Mouse (Mus musculus): ENCODE results near the gene Vwa8. TPM values are rescaled to one million over a fixed set of nuclear protein-coding genes. Genes with fewer than 3 reads are reported as not detected.
A peak's percentile ranks its signal among the peaks of the same experiment; 100 is the strongest.

Gene Vwa8
- total RNA-seq, 2 experiments from 2014 or later = 29.4 to 31.0 TPM

DNA sequence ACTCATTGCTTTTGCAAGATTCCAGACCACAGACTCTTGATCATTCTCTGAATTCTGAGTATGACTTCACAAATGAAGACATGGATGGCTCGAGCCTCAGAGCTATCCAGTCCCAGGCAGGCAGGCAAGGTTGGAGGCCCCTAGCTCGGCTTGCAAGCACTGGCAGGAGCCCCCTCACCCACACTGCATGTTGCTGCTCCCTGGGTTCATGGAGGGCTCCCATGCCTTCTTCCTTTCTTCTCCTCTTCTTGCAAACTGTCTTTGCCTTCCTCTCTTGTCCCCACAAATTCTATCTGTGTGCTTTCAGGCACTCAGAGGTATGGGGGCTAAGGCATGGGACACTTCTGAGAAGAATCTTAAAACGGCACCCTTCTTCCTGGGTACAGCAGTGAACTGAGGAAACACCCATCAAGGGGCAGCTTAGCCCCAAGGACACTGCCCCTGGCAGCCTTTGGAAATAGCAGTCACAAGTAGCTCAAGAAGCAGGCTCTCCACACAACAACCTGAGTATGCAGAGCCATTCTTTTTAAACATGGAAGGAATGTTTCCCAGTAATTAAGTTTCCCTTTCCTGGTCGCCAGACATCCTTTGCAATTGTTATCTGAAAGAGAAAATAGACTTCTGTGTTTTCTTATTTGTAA lies 354.0 kb downstream of the Vwa8 start:
- no peak for TF ChIP-seq CTCF (conservative IDR thresholded peaks at IDR 0.05)
- no peak for DNase-seq (ENCODE audit: low spot score in 2 of 2)
- Histone ChIP-seq H3K4me3 (no peak overlapping the region), H3K27ac (peak overlapping the region; percentile 91)

DNA sequence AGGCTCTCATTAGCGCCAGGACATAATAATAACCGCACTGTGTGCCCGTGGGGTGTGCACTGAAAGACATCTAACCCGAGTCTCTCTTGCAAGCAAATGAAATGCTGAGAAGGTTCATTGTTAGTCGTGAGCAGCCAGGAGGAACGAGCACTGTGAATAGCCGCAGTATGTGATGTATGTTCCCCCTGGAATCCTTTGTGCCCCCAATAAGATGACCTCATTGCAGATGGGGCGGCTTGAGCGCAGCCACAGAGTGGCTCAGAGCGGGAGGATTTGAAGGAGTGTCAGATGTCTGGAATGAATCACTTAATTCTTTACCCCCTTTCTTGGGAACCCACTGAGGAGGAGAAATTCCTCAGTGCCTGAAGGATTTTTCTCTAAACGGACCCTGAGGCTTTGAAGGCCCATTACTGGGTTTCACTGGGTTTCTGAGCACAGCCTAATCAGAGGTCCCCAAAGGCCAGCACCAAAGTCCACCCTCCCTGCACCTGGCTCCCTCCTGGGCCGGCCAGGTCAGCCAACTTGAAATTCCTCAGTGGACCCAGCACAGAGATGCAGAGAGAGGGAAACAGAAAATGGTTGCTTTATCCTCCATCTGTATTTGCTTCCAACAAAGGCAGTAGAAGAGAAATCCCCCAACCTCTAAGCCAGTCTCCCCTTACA lies 354.8 kb downstream of the Vwa8 start:
- DNase-seq (ENCODE audit: low spot score in 2 of 2) = peak in 1 of 2 experiments; percentile 61
- no peak overlapping the region for H3K4me3 ChIP-seq
- H3K27ac ChIP-seq = peak overlapping the region; percentile 91
- TF ChIP-seq CTCF (conservative IDR thresholded peaks at IDR 0.05) = no peak

GRCm38 (mm10) chr14:79204866-79205265 lies 356.0 kb downstream of the Vwa8 start:
- no peak for TF ChIP-seq CTCF (conservative IDR thresholded peaks at IDR 0.05)
- no peak for DNase-seq (ENCODE audit: low spot score in 2 of 2)
- no peak overlapping the region for H3K27ac ChIP-seq

DNA sequence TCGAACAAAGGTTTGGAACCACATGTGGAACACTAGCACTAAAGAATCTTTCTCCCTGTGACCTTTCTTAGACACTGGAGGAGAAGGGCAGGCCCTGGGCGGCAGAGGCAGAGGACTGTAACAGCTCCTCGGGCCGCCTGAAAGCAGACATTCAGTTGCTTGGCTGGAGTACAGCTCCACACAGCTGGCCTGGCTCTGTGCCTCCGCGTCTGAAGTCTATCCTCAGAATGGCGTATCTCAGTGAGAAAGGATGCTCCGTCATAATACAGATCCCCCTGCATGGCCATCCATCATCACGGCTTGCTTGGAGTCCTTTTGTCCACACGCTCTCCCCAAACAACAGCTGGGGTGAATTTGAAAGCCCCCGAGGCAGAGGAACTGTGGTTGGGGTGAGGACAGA lies 357.4 kb downstream of the Vwa8 start:
- Histone ChIP-seq H3K27ac (peak overlapping the region; percentile 51; the same call in 1 of the 2 replicates), H3K4me3 (no peak overlapping the region)
- TF ChIP-seq CTCF (conservative IDR thresholded peaks at IDR 0.05) = no peak
- DNase-seq (ENCODE audit: low spot score in 2 of 2) = peak; percentile 57 to 70

More at GRCm38 (mm10) chr14:79204866-79205265, 356.0 kb downstream of the Vwa8 start:
- no peak overlapping the region for H3K4me3 ChIP-seq

DNA sequence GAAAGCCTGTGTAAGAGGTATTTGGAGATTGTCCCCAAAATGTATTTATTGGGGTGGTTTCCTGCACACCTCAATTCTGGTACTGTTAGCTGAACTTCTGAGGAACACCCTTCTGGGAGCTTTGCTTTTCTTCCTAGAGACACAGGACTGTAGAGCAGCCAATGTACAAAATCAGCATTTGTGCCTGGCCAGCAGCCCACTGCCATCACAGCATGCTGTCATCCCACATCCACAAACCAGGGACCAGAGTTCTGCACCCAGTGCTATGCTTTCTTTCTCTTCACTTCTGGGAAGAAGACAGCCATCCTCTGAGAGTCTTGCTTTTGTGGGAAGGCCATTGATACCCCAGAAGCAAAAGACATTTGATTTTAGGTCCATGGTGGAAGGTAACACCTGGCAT lies 359.6 kb downstream of the Vwa8 start:
- no peak overlapping the region for H3K27ac ChIP-seq
- H3K4me3 ChIP-seq = no peak overlapping the region
- no peak for TF ChIP-seq CTCF (conservative IDR thresholded peaks at IDR 0.05)
- DNase-seq (ENCODE audit: low spot score in 2 of 2) = no peak

DNA sequence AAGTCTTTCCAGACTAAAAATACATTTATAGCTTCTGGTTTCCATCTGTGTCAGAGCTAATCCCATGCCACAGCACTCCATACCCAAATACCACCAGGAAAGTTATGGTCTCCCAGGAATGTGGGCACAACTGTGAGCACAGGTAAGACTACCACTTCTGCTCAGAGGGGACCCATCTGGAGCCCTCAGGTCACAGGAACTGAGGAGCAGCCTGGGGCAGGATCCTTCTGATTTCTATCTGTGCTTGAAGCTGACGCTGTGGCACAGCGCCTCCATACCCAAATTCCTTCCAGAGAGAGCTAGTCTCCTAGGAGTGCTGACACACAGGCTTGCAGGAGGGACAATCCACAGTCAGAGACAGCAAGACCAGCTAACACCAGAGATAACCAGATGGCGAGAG lies 361.0 kb downstream of the Vwa8 start:
- no peak for TF ChIP-seq CTCF (conservative IDR thresholded peaks at IDR 0.05)
- Histone ChIP-seq H3K27ac (no peak overlapping the region), H3K4me3 (no peak overlapping the region)
- DNase-seq (ENCODE audit: low spot score in 2 of 2) = no peak

DNA sequence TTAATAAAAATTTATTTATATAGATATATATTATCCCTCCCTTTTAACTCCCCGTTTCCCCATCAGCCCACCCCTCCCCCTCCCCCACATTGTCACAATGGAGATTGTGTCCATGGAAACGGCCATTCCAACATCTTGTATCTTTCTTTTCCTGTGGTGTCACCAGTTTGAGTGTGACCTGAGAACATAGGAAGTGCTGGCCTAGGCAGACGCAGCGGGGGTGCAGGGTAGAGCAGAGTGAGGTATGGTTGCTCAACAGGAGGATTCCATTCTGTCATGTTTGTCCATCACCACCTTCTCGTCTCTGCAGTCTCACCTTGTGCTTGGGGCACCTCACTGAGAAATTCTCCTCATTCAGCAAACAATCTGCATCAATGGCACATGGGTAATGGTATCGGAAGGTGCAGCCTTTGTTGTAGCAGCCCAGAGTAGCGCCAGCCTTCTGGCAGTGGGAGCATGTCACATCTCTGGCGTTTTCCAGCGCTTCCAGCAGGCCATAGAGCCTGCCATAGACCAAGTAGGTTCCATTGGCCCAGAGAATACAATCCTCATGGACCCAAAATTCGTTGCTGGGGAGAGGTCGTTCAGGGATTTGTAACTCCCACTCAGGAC lies 363.6 kb downstream of the Vwa8 start:
- no peak for DNase-seq (ENCODE audit: low spot score in 2 of 2)
- no peak for TF ChIP-seq CTCF (conservative IDR thresholded peaks at IDR 0.05)
- Histone ChIP-seq H3K4me3 (no peak overlapping the region), H3K27ac (no peak overlapping the region)

DNA sequence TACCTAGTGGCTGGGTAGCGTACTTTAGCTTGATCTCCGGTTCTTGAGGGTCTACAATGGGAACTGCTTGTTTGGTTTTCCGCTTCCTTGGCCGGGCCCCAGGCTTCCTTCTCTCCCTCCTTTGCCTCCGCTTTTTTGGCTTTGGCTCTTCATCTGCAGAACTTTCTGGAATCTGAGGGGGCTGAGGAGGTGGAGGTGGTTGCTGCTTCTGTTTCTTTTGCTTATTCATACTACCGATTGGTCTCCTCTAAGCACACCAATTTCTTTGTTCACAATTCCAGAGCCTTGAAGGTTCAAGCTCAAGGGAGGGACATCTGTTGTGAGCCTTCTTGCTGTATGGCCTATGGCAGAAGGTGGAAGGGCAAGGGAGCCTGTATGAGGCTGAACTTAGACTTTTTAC lies 365.3 kb downstream of the Vwa8 start:
- DNase-seq (ENCODE audit: low spot score in 2 of 2) = no peak
- no peak for TF ChIP-seq CTCF (conservative IDR thresholded peaks at IDR 0.05)
- no peak overlapping the region for H3K27ac ChIP-seq
- H3K4me3 ChIP-seq = no peak overlapping the region

GRCm38 (mm10) chr14:79214660-79215249 lies 365.9 kb downstream of the Vwa8 start:
- Histone ChIP-seq H3K4me3 (no peak overlapping the region), H3K27ac (no peak overlapping the region)
- no peak for TF ChIP-seq CTCF (conservative IDR thresholded peaks at IDR 0.05)
- no peak for DNase-seq (ENCODE audit: low spot score in 2 of 2)

GRCm38 (mm10) chr14:79216366-79216765 lies 367.5 kb downstream of the Vwa8 start:
- Histone ChIP-seq H3K4me3 (no peak overlapping the region), H3K27ac (no peak overlapping the region)
- TF ChIP-seq CTCF (conservative IDR thresholded peaks at IDR 0.05) = no peak
- no peak for DNase-seq (ENCODE audit: low spot score in 2 of 2)

DNA sequence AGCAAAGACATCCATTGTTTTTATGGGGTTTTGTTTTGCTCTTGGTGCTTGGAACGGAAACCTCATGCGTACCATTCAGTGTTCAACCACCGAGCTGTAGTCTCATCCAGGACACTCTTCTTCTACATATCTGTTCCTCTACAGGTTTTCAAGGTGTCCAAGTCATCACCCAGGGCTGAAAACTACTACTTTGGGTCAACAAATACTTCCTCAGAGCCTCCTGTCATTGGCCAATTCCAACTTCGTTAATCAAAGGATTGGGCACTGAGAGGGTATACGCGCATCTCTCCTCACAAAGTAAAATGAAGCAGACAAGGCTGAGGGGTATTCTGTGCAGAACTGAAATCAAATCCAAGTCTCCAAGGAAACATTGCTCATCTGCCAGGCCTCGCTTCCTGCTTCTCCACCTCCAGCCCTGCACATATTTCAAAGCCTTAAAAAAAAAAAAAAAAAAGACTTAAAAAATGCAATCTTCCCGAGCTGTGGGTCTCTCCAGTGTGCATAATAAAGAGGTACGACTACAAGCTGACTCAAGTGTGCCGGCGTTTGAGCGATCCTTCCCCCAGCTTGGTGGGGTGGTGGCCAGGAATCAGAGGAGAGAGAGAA lies 374.7 kb downstream of the Vwa8 start:
- no peak for TF ChIP-seq CTCF (conservative IDR thresholded peaks at IDR 0.05)
- Histone ChIP-seq H3K4me3 (no peak overlapping the region), H3K27ac (peak overlapping the region; percentile 83)
- peak in 1 of 2 experiments; percentile 69 for DNase-seq (ENCODE audit: low spot score in 2 of 2)

GRCm38 (mm10) chr14:79225458-79225857 lies 376.6 kb downstream of the Vwa8 start:
- no peak for DNase-seq (ENCODE audit: low spot score in 2 of 2)
- no peak for TF ChIP-seq CTCF (conservative IDR thresholded peaks at IDR 0.05)
- no peak overlapping the region for H3K4me3 ChIP-seq
- peak overlapping the region; percentile 46; the same call in 1 of the 2 replicates for H3K27ac ChIP-seq

- DNase-seq (ENCODE audit: low spot score in 2 of 2) = peak in 1 of 2 experiments; percentile 24
- H3K27ac ChIP-seq = peak overlapping the region; percentile 46; the same call in 1 of the 2 replicates
- TF ChIP-seq CTCF (conservative IDR thresholded peaks at IDR 0.05) = no peak
- H3K4me3 ChIP-seq = no peak overlapping the region
Measured at GRCm38 (mm10) chr14:79226056-79226455, 377.2 kb downstream of the Vwa8 start.
